Mouse (Mus musculus): ENCODE measurements around the gene Rps7. TPM values are rescaled to one million over a fixed set of nuclear protein-coding genes. Genes with fewer than 3 reads are reported as not detected.

Gene Rps7
- 1,183 TPM for polyA plus RNA-seq (2017; shearing (Covaris generic))

DNA sequence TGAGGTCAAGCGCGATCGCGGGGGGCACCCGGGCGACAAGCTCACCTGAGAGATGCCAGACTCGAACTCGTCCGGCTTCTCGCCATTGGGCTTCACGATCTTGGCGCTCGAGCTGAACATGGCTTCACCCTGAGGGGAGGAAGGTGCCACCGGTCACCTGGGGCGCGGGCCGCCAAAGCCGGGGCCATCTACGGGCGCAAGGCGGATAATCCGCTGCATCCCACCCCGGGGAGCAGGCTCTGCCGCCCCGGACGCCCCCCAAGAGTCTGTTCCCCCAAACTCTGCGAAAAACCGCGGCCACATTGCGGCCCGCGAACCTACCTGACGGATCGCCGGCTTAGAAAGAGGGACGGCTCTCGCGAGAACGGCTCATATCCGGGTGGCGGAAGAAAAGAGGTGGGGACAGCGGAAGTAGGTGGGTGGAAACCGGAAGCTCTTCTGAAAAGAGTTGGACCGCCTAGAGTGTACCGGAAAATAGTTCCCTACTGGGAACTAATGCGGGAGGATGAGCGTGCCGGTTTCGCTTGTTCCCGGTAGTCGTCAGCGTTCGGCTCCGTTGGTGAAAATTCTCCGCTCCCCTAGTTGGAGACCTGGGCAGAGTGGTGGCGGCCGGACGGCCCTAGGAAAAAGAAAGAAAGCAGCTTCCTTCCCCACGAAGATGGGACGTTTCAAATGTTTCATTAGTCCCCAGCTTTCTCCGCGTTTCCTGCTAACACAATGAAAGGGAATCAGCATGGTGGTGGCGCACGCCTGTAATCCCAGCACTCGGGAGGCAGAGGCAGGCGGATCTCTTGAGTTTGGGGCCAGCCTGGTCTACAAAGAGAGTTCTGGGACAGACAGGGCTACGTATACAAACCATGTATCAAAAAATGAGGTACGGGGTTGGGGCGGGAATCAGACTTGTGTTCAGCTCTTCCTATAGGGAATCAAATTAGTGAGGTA lies at the start of gene Rps7:
Rps7 (minus strand) TSS at position 419 of the 942 bp plus-strand sequence.

DNA sequence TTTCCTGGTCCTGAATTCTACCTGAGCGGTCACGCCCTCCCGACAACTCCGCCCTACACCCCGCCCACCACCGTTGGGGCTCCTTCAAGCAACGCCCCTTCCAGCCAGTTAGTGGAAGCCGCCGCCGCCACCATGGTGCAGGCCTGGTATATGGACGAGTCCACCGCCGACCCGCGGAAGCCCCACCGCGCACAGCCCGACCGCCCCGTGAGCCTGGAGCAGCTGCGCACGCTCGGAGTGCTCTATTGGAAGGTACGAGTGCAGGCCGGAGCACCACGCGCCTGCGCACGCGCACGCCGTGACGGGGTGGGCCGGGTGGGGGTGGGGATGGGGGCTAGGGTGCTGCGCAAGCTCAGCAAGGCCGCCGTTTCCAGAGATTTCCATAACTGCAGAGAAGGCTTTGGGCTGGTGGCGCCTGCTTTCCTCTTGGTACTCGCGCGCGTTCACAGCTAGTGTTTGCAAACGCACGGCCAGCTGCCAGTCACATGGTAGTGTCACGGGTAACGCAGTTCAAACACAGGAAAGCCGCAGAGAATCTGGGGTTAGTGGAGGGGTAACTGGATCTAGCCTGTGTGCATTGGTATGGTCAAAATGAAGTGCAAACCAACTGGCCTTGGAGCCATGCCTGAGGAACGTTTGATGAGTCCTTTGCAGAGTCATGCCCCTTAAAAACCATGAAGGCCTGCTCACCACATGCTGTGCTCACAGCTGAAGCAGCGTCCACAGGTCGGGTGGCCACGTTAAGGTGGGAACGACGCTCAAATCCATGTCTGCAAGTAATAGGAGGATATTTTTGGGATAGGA lies 39.6 kb upstream of the Rps7 start, which contains the start of gene Adi1:
Adi1 (plus strand) TSS at position 111 of the 804 bp plus-strand sequence.

DNA sequence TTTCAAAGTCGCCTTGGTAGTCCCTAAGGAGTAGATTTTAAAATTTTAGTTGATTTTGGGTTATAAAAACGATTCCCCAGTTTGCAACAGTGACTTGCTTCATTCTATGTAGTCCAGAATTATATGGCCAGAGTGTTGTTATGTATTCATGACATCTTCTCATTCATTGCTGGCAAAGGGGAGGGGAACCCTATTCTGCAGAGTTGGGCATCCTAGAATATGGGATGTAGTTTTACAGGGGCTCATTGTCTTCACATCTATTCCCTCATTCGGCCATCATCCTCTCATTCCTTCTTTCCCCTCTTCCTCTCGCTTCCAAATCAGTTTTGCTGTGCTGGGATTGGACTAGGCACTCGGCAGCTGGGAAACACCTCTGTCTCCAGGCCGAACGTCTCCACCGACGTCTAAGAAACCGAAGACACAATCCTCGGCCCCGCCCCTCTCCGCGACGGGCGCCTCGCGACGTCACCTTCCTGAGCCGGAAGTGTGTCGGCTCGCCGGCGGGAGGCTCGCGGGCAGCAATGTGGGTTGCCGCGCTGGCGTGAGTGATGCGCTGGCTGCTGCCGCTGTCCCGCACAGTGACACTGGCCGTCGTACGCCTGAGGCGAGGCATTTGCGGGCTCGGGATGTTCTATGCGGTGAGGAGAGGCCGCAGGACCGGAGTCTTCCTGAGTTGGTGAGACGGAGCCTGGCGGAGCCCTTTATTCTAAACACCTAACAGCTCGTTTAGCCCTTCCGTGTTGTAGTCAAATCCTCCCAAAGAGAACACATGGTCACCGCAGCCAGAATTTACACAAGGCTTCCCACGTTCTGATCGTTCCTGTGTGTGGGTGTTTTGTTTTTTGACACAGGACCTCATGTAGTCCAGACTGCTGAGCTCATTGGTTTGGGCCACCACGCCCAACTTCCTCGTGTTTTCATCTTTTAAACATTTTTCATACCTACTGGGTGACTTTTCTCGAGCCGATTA lies 13.7 kb upstream of the Rps7 start, which contains the start of gene Rnaseh1:
Rnaseh1 (plus strand) TSS at position 462 of the 970 bp plus-strand sequence.

DNA sequence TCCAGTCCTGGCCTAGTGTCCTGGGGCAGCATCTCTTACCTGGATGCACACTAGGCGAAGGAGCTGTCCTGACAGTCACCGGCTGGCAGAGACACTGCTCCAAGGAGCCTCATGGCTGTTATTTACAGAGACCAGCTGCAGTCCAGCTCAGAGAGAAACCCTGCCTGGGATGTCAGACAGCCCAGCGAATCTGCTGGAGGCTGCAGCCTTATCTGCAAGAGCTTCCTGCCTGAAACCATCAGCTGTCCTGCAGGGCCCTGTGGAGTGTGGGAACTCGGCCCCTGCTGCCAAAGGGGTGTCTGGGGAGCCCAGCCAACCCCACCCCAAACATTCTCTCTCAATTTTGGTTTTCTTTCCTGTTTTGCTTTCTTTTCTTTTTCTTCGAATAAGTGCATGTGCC lies 12.6 kb downstream of the Rps7 start, which contains the start of gene Colec11:
Colec11 (minus strand) TSS at position 183 of the 400 bp plus-strand sequence.

DNA sequence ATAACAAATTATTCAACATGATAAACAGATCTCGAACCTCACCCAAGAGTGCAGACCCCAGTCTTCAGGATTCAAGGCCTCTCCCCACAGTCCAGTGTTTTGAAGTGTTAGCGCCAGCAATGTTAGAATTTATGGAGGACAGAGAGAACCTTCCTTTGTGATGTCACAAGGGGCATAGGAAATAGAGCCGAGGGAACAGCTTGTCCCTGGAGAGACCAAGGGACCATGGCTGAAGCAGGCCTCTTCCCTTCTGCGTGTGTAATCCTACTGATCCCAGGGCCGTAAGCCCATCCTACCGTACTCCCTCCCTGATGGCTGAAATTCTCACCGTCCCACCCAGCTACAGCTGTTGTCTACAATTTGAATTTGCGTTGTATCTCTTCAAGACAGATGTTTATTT lies 53.3 kb downstream of the Rps7 start, which contains the start of gene Allc:
Allc (minus strand) TSS at position 101 of the 400 bp plus-strand sequence.

Other genes with a start within 250 kb of the Rps7 start
- not detected for gene Dcdc2c, start 83.6 kb downstream of the Rps7 start, polyA plus RNA-seq (2017; shearing (Covaris generic))
- not detected for gene Allc, start 53.4 kb downstream of the Rps7 start, polyA plus RNA-seq (2017; shearing (Covaris generic))
- gene Colec11, start 12.6 kb downstream of the Rps7 start, polyA plus RNA-seq (2017; shearing (Covaris generic)): not detected
- 30.8 TPM for gene Rnaseh1, start 13.6 kb upstream of the Rps7 start, polyA plus RNA-seq (2017; shearing (Covaris generic))
- gene Adi1, start 39.3 kb upstream of the Rps7 start, polyA plus RNA-seq (2017; shearing (Covaris generic)): 88.6 TPM
- 81.0 TPM for gene Trappc12, start 114.5 kb upstream of the Rps7 start, polyA plus RNA-seq (2017; shearing (Covaris generic))
- 54.7 TPM for gene Eipr1, start 115.8 kb upstream of the Rps7 start, polyA plus RNA-seq (2017; shearing (Covaris generic))